Mouse (Mus musculus): ENCODE measurements around the gene 1110051M20Rik.

DNA sequence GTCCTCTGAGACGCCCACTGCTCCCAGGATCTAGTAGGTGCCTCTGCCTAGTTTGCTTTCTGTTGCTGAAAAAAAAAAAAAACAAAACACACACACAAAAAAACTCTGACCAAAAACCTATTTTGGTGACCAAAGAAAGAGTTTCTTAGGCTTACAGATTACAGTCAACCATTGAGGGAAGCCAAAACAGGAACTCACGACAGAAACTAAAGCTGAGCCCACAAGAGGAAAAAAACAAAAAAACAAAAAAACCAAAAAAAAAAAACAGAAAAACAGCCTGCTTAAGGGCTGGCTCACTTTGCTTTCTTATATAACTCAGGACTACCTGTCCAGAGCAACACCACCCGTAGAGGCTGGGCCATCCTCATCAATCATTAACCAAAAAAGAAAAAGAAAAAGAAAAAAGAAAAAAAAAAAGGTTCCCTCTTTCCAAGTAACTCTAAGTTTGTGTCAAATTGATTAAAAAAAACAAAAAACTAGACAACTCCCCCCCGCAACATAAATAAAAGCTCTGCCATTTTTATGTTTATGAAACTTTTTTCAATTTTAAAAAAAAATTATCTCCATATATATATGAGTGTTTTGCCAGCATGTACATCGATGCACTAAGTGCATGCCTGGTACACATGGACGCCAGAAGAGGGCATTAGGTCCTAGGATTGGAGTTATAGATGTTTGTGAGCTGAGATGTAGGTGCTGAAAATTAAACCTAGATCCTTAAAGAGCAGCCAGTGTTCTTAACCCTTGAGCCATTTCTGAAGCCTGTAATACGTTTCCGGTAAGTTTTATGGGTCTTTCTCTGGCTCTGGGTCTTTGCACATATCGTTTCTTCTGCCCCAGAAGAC lies 8.9 kb upstream of the 1110051M20Rik start:
- TF ChIP-seq POLR2A (IDR thresholded peaks at IDR 0.05; ENCODE audit: insufficient read length, low read depth): no peak
- TF ChIP-seq USF1 (IDR thresholded peaks at IDR 0.05; ENCODE audit: low read depth): no peak
- no peak for TF ChIP-seq MYOD1 (IDR thresholded peaks at IDR 0.05; ENCODE audit: control insufficient read depth in 1 of 3, insufficient read length in 2 of 3, low read depth in 2 of 3)
- TF ChIP-seq CEBPB (IDR thresholded peaks at IDR 0.05; ENCODE audit: insufficient read depth, poor library complexity, severe bottlenecking): no peak
- TF ChIP-seq MYOG (IDR thresholded peaks at IDR 0.05; ENCODE audit: control insufficient read depth in 1 of 3, insufficient read depth in 1 of 3, insufficient read length in 2 of 3, low read depth in 2 of 3): no peak
- TF ChIP-seq MAX (IDR thresholded peaks at IDR 0.05; ENCODE audit: low read depth): no peak
- no peak for TF ChIP-seq E2F4 (IDR thresholded peaks at IDR 0.05; ENCODE audit: insufficient read depth)
- no peak for TF ChIP-seq TCF12 (IDR thresholded peaks at IDR 0.05; ENCODE audit: insufficient read depth, poor library complexity, severe bottlenecking)
- no peak for TF ChIP-seq POLR2AphosphoS2 (IDR thresholded peaks at IDR 0.05; ENCODE audit: insufficient read length, low read depth)
- TF ChIP-seq SRF (IDR thresholded peaks at IDR 0.05; ENCODE audit: control insufficient read depth, insufficient read length, low read depth): no peak
- no peak for TF ChIP-seq REST (IDR thresholded peaks at IDR 0.05; ENCODE audit: insufficient read depth, insufficient read length)
